Mouse (Mus musculus) heart, embryonic 14.5 days (tissue): ENCODE measurements around the gene Nudt13. TPM values are rescaled to one million over a fixed set of nuclear protein-coding genes. Genes with fewer than 3 reads are reported as not detected.

Experiments used
- ATAC-seq: fragments of 200-750 bp; cut with Nextera tagmentation; 2 replicates; pipeline ENCODE4 v1.8.0; 2017; ENCODE audit warnings: low read depth, moderate TSS enrichment; ENCODE audit not compliant: insufficient number of reproducible peaks, insufficient read depth, low FRiP score
- H3K27ac ChIP-seq, 2 experiments: fragments of 200-500 bp in 1 of 2; fragments of 300-500 bp in 1 of 2; sonication (generic) in 1 of 2; replicated peaks in 1 of 2; 2 replicates each; pipeline ENCODE4 v1.5.1; 2012 to 2014; ENCODE audit warnings: low read depth in 2 of 2, low read length in 2 of 2, control low read depth in 1 of 2, mild to moderate bottlenecking in 1 of 2, mixed read lengths in 1 of 2; ENCODE audit not compliant: control insufficient read depth in 1 of 2, insufficient read depth in 1 of 2
- H3K27me3 ChIP-seq: fragments of 300-500 bp; sonication (generic); 2 replicates; pipeline ENCODE4 v1.6.1; 2014; ENCODE audit warnings: mild to moderate bottlenecking, low read length, control low read depth; ENCODE audit not compliant: control insufficient read depth, insufficient read depth
- H3K36me3 ChIP-seq: fragments of 300-500 bp; sonication (generic); 2 replicates; pipeline ENCODE4 v1.6.1; 2014; ENCODE audit warnings: mild to moderate bottlenecking, control low read depth, low read length, mixed read lengths; ENCODE audit not compliant: control insufficient read depth, insufficient read depth
- H3K4me1 ChIP-seq, 2 experiments: fragments of 200-500 bp in 1 of 2; fragments of 300-500 bp in 1 of 2; sonication (generic) in 1 of 2; 2 replicates each; pipeline ENCODE4 v1.6.1; 2012 to 2014; ENCODE audit warnings: low read length in 2 of 2, control low read depth in 1 of 2, mixed read lengths in 1 of 2; ENCODE audit not compliant: control insufficient read depth in 2 of 2, insufficient read depth in 2 of 2
- H3K4me2 ChIP-seq: fragments of 300-500 bp; sonication (generic); 2 replicates; pipeline ENCODE4 v1.6.1; 2014; ENCODE audit warnings: mild to moderate bottlenecking, low read length
- H3K4me3 ChIP-seq, 2 experiments: fragments of 200-500 bp in 1 of 2; fragments of 300-500 bp in 1 of 2; sonication (generic) in 1 of 2; 2 replicates each; pipeline ENCODE4 v1.5.1; 2012 to 2014; ENCODE audit warnings: low read length in 2 of 2, mild to moderate bottlenecking in 2 of 2, control low read depth in 1 of 2, low read depth in 1 of 2, moderate library complexity in 1 of 2; ENCODE audit not compliant: control insufficient read depth in 1 of 2, insufficient read depth in 1 of 2
- H3K9ac ChIP-seq: fragments of 300-500 bp; sonication (generic); 2 replicates; pipeline ENCODE4 v1.6.1; 2014; ENCODE audit warnings: mild to moderate bottlenecking, low read length
- H3K9me3 ChIP-seq: fragments of 300-500 bp; sonication (generic); 2 replicates; pipeline ENCODE4 v1.6.1; 2016; ENCODE audit warnings: low read length, control low read depth; ENCODE audit not compliant: control insufficient read depth
- WGBS: fragments of 180-500 bp; shearing (Covaris S2); extraction: QIAGEN DNeasy Blood & Tissue Kit; methylation state at CpG from one replicate; pipeline ENCODE4 v1.1.7; 2014; 5-methylcytosine and 5-hydroxymethylcytosine counted together
- polyA plus RNA-seq: library from polyadenylated mRNA; unstranded; fragments of >200 nt; fragmentation: Nextera tagmentation; extraction: Ambion mirVana; gene quantifications from 2 replicates; pipeline ENCODE4 v1.2.1, GENCODE M21; 2014

The Nudt13 gene
- polyA plus RNA-seq: 10.5 and 13.8 TPM in 2 replicates

GRCm38 (mm10) chr14:20294117-20294892 lies at the start of gene Nudt13:
Gene Nudt13, plus strand, starts transcription at chr14:20294697.
- Histone ChIP-seq H3K9me3 (no peaks in the 10 kb centered on the region), H3K4me3 (peak within 1 kb of the TSS; percentile 52 to 68), H3K4me1 (no peaks in the 10 kb centered on the region), H3K27ac (peak within 1 kb of the TSS in 1 of 2 experiments; percentile 45; a peak in 1 of 4 replicates), H3K9ac (peak within 1 kb of the TSS; percentile 70), H3K27me3 (no peaks in the 10 kb centered on the region), H3K4me2 (peak within 1 kb of the TSS; percentile 62), H3K36me3 (no peaks in the 10 kb centered on the region)
- 23% methylated on average over 14 of the region's 14 CpGs for WGBS
- peak; percentile 92 for ATAC-seq

- H3K4me1 ChIP-seq: peaks cover 0 to 3% of the 10 kb centered on the region in 2 experiments; a peak in 1 of 4 replicates
- ATAC-seq: no peak
- WGBS: 10% methylated on average over 2 of the region's 2 CpGs
These were observed 49.2 kb upstream of the Nudt13 start for GRCm38 (mm10) chr14:20245318-20245717.

GRCm38 (mm10) chr14:20245861-20246260 lies 48.6 kb upstream of the Nudt13 start:
- Histone ChIP-seq H3K27me3 (no peaks in the 10 kb centered on the region), H3K36me3 (no peaks in the 10 kb centered on the region), H3K27ac (no peak overlapping the region), H3K4me3 (no peak overlapping the region), H3K9me3 (no peaks in the 10 kb centered on the region), H3K4me1 (peaks cover 0 to 3% of the 10 kb centered on the region in 2 experiments; a peak in 1 of 4 replicates), H3K9ac (no peak overlapping the region), H3K4me2 (no peak overlapping the region)
- ATAC-seq: no peak
- whole genome bisulfite sequencing: 84% methylated on average over 5 of the region's 5 CpGs

More at GRCm38 (mm10) chr14:20245318-20245717, 49.2 kb upstream of the Nudt13 start:
- Histone ChIP-seq H3K36me3 (no peaks in the 10 kb centered on the region), H3K9ac (no peak overlapping the region), H3K4me3 (no peak overlapping the region), H3K4me2 (no peak overlapping the region), H3K27ac (no peak overlapping the region), H3K27me3 (no peaks in the 10 kb centered on the region), H3K9me3 (no peaks in the 10 kb centered on the region)

GRCm38 (mm10) chr14:20246811-20247266 lies 47.7 kb upstream of the Nudt13 start:
- no peak overlapping the region for H3K4me2 ChIP-seq
- no peak overlapping the region for H3K27ac ChIP-seq
- H3K4me3 ChIP-seq: no peak overlapping the region
- H3K9me3 ChIP-seq: no peaks in the 10 kb centered on the region
- WGBS: 64% methylated on average over 11 of the region's 11 CpGs
- no peak overlapping the region for H3K9ac ChIP-seq
- H3K36me3 ChIP-seq: no peaks in the 10 kb centered on the region
- peaks cover 0 to 3% of the 10 kb centered on the region in 2 experiments; a peak in 1 of 4 replicates for H3K4me1 ChIP-seq
- no peaks in the 10 kb centered on the region for H3K27me3 ChIP-seq
- ATAC-seq: no peak

- Histone ChIP-seq H3K27ac (no peak overlapping the region), H3K9me3 (no peaks in the 10 kb centered on the region), H3K36me3 (no peaks in the 10 kb centered on the region), H3K4me1 (peaks cover 0 to 3% of the 10 kb centered on the region in 2 experiments; a peak in 1 of 4 replicates), H3K4me3 (no peak overlapping the region), H3K9ac (no peak overlapping the region), H3K27me3 (0 out of 2 replicates have a peak, but pooled peaks cover 2% of the 10 kb centered on the region), H3K4me2 (no peak overlapping the region)
- 94% methylated on average over 3 of the region's 3 CpGs for WGBS
- no peak for ATAC-seq
These were observed 46.5 kb upstream of the Nudt13 start for GRCm38 (mm10) chr14:20248001-20248400.

GRCm38 (mm10) chr14:20250237-20251171 lies 44.0 kb upstream of the Nudt13 start:
- Histone ChIP-seq H3K9ac (no peak overlapping the region), H3K27ac (no peak overlapping the region), H3K4me2 (no peak overlapping the region), H3K4me1 (peaks cover 0 to under 1% of the 10 kb centered on the region in 2 experiments; a peak in 1 of 4 replicates), H3K27me3 (0 out of 2 replicates have a peak, but pooled peaks cover 3% of the 10 kb centered on the region), H3K4me3 (no peak overlapping the region), H3K36me3 (no peaks in the 10 kb centered on the region), H3K9me3 (no peaks in the 10 kb centered on the region)
- WGBS: 66% methylated on average over 14 of the region's 14 CpGs
- ATAC-seq: no peak
